Mouse (Mus musculus): ENCODE measurements around the gene Cd3eap. TPM values are rescaled to one million over a fixed set of nuclear protein-coding genes. Genes with fewer than 3 reads are reported as not detected.

Gene Cd3eap
- polyA plus RNA-seq, 2 experiments = 6.7 to 7.8 TPM

GRCm38 (mm10) chr7:19306819-19307738 is 52.2 kb downstream of the Cd3eap start:
- Histone ChIP-seq H3K27me3 (ENCODE audit: control insufficient read depth, insufficient read depth, low read length) (peaks cover 66% of the 10 kb centered on the region), H3K9ac (replicated peaks) (no peak overlapping the region), H3K4me3 (ENCODE audit: insufficient read depth in 1 of 2, low read depth in 2 of 2, low read length in 2 of 2) (no peak overlapping the region), H3K27ac (no peak overlapping the region), H3K9me3 (ENCODE audit: control insufficient read depth, low read length) (no peaks in the 10 kb centered on the region), H3K4me2 (ENCODE audit: low read depth) (no peak overlapping the region; the same call in 1 of the 2 replicates), H3K4me1 (replicated peaks; ENCODE audit: control insufficient read depth in 2 of 2, insufficient read depth in 2 of 2, low read length in 1 of 2) (peaks cover 3 to 11% of the 10 kb centered on the region in 2 experiments; a peak in 3 of 4 replicates), H3K36me3 (replicated peaks; ENCODE audit: control insufficient read depth, insufficient read depth, low read depth) (no peaks in the 10 kb centered on the region)
- WGBS (ENCODE audit: insufficient replicate concordance) = 62% methylated on average over 25 of the region's 25 CpGs
- ATAC-seq (ENCODE audit: insufficient read depth) = no peak
- TF ChIP-seq CTCF (IDR thresholded peaks at IDR 0.05; ENCODE audit: low read depth) = no peak
- no peak for TF ChIP-seq EP300 (IDR thresholded peaks at IDR 0.05; ENCODE audit: low read depth)
- DNase-seq (ENCODE audit: low read depth in 3 of 3, low spot score in 3 of 3) = no peak

MicroRNA genes within 50 kb of the gene (microRNA counts, 519-probe panel; counts per million panel counts)
- 69.9 counts per million for microRNA mmu-miR-343

Small RNAs within 50 kb of the gene (microRNA-seq; reads per million reads assigned to microRNA genes)
- gene Mir343 = not detected

Other genes with a start within 250 kb of the Cd3eap start
- 0.14 and 0.25 TPM in 2 replicates for gene Gm4969, start 241.1 kb downstream of the Cd3eap start, polyA plus RNA-seq (2012; rRNA removed)
- gene Gm4969, start 241.1 kb downstream of the Cd3eap start, polyA plus RNA-seq (2014; fragmentation: Nextera tagmentation; extraction: Ambion mirVana) = 0.16 and 0.22 TPM in 2 replicates
- 2.0 and 2.6 TPM in 2 replicates for gene Fbxo46, start 239.6 kb downstream of the Cd3eap start, polyA plus RNA-seq (2012; rRNA removed)
- 2.6 and 3.0 TPM in 2 replicates for gene Fbxo46, start 239.6 kb downstream of the Cd3eap start, polyA plus RNA-seq (2014; fragmentation: Nextera tagmentation; extraction: Ambion mirVana)
- 2.2 and 2.3 TPM in 2 replicates for gene Qpctl, start 210.2 kb downstream of the Cd3eap start, polyA plus RNA-seq (2012; rRNA removed)
- gene Qpctl, start 210.2 kb downstream of the Cd3eap start, polyA plus RNA-seq (2014; fragmentation: Nextera tagmentation; extraction: Ambion mirVana) = 2.3 and 3.0 TPM in 2 replicates
- 40.7 and 67.5 TPM in 2 replicates for gene Snrpd2, start 209.8 kb downstream of the Cd3eap start, polyA plus RNA-seq (2012; rRNA removed)
- gene Snrpd2, start 209.8 kb downstream of the Cd3eap start, polyA plus RNA-seq (2014; fragmentation: Nextera tagmentation; extraction: Ambion mirVana) = 75.3 and 76.0 TPM in 2 replicates
- gene Gipr, start 193.4 kb downstream of the Cd3eap start, polyA plus RNA-seq (2012; rRNA removed) = 0.05 and 0.16 TPM in 2 replicates
- gene Gipr, start 193.4 kb downstream of the Cd3eap start, polyA plus RNA-seq (2014; fragmentation: Nextera tagmentation; extraction: Ambion mirVana) = 0.10 TPM in 1 of 2 replicates, not detected in the other
- 6.1 and 7.3 TPM in 2 replicates for gene Eml2, start 183.1 kb downstream of the Cd3eap start, polyA plus RNA-seq (2012; rRNA removed)
- gene Eml2, start 183.1 kb downstream of the Cd3eap start, polyA plus RNA-seq (2014; fragmentation: Nextera tagmentation; extraction: Ambion mirVana) = 0.98 and 1.3 TPM in 2 replicates
- gene Gpr4, start 146.9 kb downstream of the Cd3eap start, polyA plus RNA-seq (2012; rRNA removed) = 0.35 and 0.53 TPM in 2 replicates
- 0.10 and 0.23 TPM in 2 replicates for gene Gpr4, start 146.9 kb downstream of the Cd3eap start, polyA plus RNA-seq (2014; fragmentation: Nextera tagmentation; extraction: Ambion mirVana)
- gene Opa3, start 131.1 kb downstream of the Cd3eap start, polyA plus RNA-seq (2012; rRNA removed) = 8.3 and 9.1 TPM in 2 replicates
- 12.8 and 14.6 TPM in 2 replicates for gene Opa3, start 131.1 kb downstream of the Cd3eap start, polyA plus RNA-seq (2014; fragmentation: Nextera tagmentation; extraction: Ambion mirVana)
- gene Vasp, start 87.7 kb downstream of the Cd3eap start, polyA plus RNA-seq (2012; rRNA removed) = 35.3 and 39.9 TPM in 2 replicates
- gene Vasp, start 87.7 kb downstream of the Cd3eap start, polyA plus RNA-seq (2014; fragmentation: Nextera tagmentation; extraction: Ambion mirVana) = 25.5 and 31.0 TPM in 2 replicates
- gene Ppm1n, start 79.4 kb downstream of the Cd3eap start, polyA plus RNA-seq (2012; rRNA removed) = 0.04 TPM in 1 of 2 replicates, not detected in the other
- gene Ppm1n, start 79.4 kb downstream of the Cd3eap start, polyA plus RNA-seq (2014; fragmentation: Nextera tagmentation; extraction: Ambion mirVana) = not detected in 2 replicates
- gene Rtn2, start 76.9 kb downstream of the Cd3eap start, polyA plus RNA-seq (2012; rRNA removed) = 2.9 and 4.1 TPM in 2 replicates
- 2.6 and 3.0 TPM in 2 replicates for gene Rtn2, start 76.9 kb downstream of the Cd3eap start, polyA plus RNA-seq (2014; fragmentation: Nextera tagmentation; extraction: Ambion mirVana)
- 0.03 and 0.04 TPM in 2 replicates for gene Fosb, start 49.4 kb downstream of the Cd3eap start, polyA plus RNA-seq (2012; rRNA removed)
- not detected in 2 replicates for gene Fosb, start 49.4 kb downstream of the Cd3eap start, polyA plus RNA-seq (2014; fragmentation: Nextera tagmentation; extraction: Ambion mirVana)
- gene Ercc1, start 14.7 kb downstream of the Cd3eap start, polyA plus RNA-seq (2012; rRNA removed) = 8.5 and 9.8 TPM in 2 replicates
- 15.7 and 19.2 TPM in 2 replicates for gene Ercc1, start 14.7 kb downstream of the Cd3eap start, polyA plus RNA-seq (2014; fragmentation: Nextera tagmentation; extraction: Ambion mirVana)
- gene Ppp1r13l, start 266 bp upstream of the Cd3eap start, polyA plus RNA-seq (2012; rRNA removed) = 2.3 TPM in 2 replicates
- 0.65 and 1.0 TPM in 2 replicates for gene Ppp1r13l, start 266 bp upstream of the Cd3eap start, polyA plus RNA-seq (2014; fragmentation: Nextera tagmentation; extraction: Ambion mirVana)
- 11.7 and 12.3 TPM in 2 replicates for gene Ercc2, start 22.5 kb upstream of the Cd3eap start, polyA plus RNA-seq (2012; rRNA removed)
- 4.6 and 5.5 TPM in 2 replicates for gene Ercc2, start 22.5 kb upstream of the Cd3eap start, polyA plus RNA-seq (2014; fragmentation: Nextera tagmentation; extraction: Ambion mirVana)
- gene Klc3, start 44.6 kb upstream of the Cd3eap start, polyA plus RNA-seq (2012; rRNA removed) = 0.18 and 0.21 TPM in 2 replicates
- 0.13 and 0.58 TPM in 2 replicates for gene Klc3, start 44.6 kb upstream of the Cd3eap start, polyA plus RNA-seq (2014; fragmentation: Nextera tagmentation; extraction: Ambion mirVana)
- 0.12 and 0.14 TPM in 2 replicates for gene Ckm, start 45.3 kb upstream of the Cd3eap start, polyA plus RNA-seq (2012; rRNA removed)
- gene Ckm, start 45.3 kb upstream of the Cd3eap start, polyA plus RNA-seq (2014; fragmentation: Nextera tagmentation; extraction: Ambion mirVana) = 0.11 and 0.19 TPM in 2 replicates
- 2.4 and 2.5 TPM in 2 replicates for gene Mark4, start 99.3 kb upstream of the Cd3eap start, polyA plus RNA-seq (2012; rRNA removed)
- 0.80 and 2.5 TPM in 2 replicates for gene Mark4, start 99.3 kb upstream of the Cd3eap start, polyA plus RNA-seq (2014; fragmentation: Nextera tagmentation; extraction: Ambion mirVana)
- 1.7 and 1.9 TPM in 2 replicates for gene Exoc3l2, start 103.8 kb upstream of the Cd3eap start, polyA plus RNA-seq (2012; rRNA removed)
- 0.48 and 0.78 TPM in 2 replicates for gene Exoc3l2, start 103.8 kb upstream of the Cd3eap start, polyA plus RNA-seq (2014; fragmentation: Nextera tagmentation; extraction: Ambion mirVana)
- 2.0 and 2.7 TPM in 2 replicates for gene Bloc1s3, start 148.9 kb upstream of the Cd3eap start, polyA plus RNA-seq (2012; rRNA removed)
- 0.39 and 0.56 TPM in 2 replicates for gene Bloc1s3, start 148.9 kb upstream of the Cd3eap start, polyA plus RNA-seq (2014; fragmentation: Nextera tagmentation; extraction: Ambion mirVana)
- gene Trappc6a, start 148.9 kb upstream of the Cd3eap start, polyA plus RNA-seq (2012; rRNA removed) = 24.1 and 28.1 TPM in 2 replicates
- gene Trappc6a, start 148.9 kb upstream of the Cd3eap start, polyA plus RNA-seq (2014; fragmentation: Nextera tagmentation; extraction: Ambion mirVana) = 40.0 and 40.2 TPM in 2 replicates
- 0.01 and 0.04 TPM in 2 replicates for gene Nkpd1, start 158.4 kb upstream of the Cd3eap start, polyA plus RNA-seq (2012; rRNA removed)
- gene Nkpd1, start 158.4 kb upstream of the Cd3eap start, polyA plus RNA-seq (2014; fragmentation: Nextera tagmentation; extraction: Ambion mirVana) = not detected in 2 replicates
- 21.8 and 27.0 TPM in 2 replicates for gene Ppp1r37, start 203.6 kb upstream of the Cd3eap start, polyA plus RNA-seq (2012; rRNA removed)
- gene Ppp1r37, start 203.6 kb upstream of the Cd3eap start, polyA plus RNA-seq (2014; fragmentation: Nextera tagmentation; extraction: Ambion mirVana) = 1.5 and 2.0 TPM in 2 replicates
- 0.66 and 0.96 TPM in 2 replicates for gene Zfp296, start 217.8 kb upstream of the Cd3eap start, polyA plus RNA-seq (2012; rRNA removed)
- 0.38 and 0.41 TPM in 2 replicates for gene Zfp296, start 217.8 kb upstream of the Cd3eap start, polyA plus RNA-seq (2014; fragmentation: Nextera tagmentation; extraction: Ambion mirVana)
- gene Gemin7, start 218.1 kb upstream of the Cd3eap start, polyA plus RNA-seq (2012; rRNA removed) = 34.8 and 39.6 TPM in 2 replicates
- 83.1 and 91.6 TPM in 2 replicates for gene Gemin7, start 218.1 kb upstream of the Cd3eap start, polyA plus RNA-seq (2014; fragmentation: Nextera tagmentation; extraction: Ambion mirVana)
- gene Clasrp, start 245.0 kb upstream of the Cd3eap start, polyA plus RNA-seq (2012; rRNA removed) = 21.3 and 23.3 TPM in 2 replicates
- gene Clasrp, start 245.0 kb upstream of the Cd3eap start, polyA plus RNA-seq (2014; fragmentation: Nextera tagmentation; extraction: Ambion mirVana) = 7.5 and 8.6 TPM in 2 replicates

Measured in liver, embryonic 14.5 days (tissue).